Mouse (Mus musculus) hindbrain, embryonic 16.5 days (tissue): ENCODE measurements around the gene Ldlr. TPM values are rescaled to one million over a fixed set of nuclear protein-coding genes. Genes with fewer than 3 reads are reported as not detected.

Experiments used
- ATAC-seq: fragments of 200-750 bp; cut with Nextera tagmentation; 2 replicates; pipeline ENCODE4 v1.8.0; 2017; ENCODE audit warnings: moderate TSS enrichment, moderate library complexity
- H3K27ac ChIP-seq: fragments of 300-500 bp; sonication (generic); 2 replicates; pipeline ENCODE4 v1.5.1; 2014; ENCODE audit warnings: low read depth, mild to moderate bottlenecking, control low read depth, low read length, moderate library complexity
- H3K27me3 ChIP-seq: fragments of 300-500 bp; sonication (generic); replicated peaks from 2 replicates; pipeline ENCODE4 v1.6.1; 2014; ENCODE audit warnings: low read length; ENCODE audit not compliant: control insufficient read depth, insufficient read depth
- H3K36me3 ChIP-seq: fragments of 300-500 bp; sonication (generic); 2 replicates; pipeline ENCODE4 v1.6.1; 2014; ENCODE audit warnings: mild to moderate bottlenecking, low read length, moderate library complexity, mixed read lengths; ENCODE audit not compliant: control insufficient read depth, insufficient read depth
- H3K4me1 ChIP-seq: fragments of 300-500 bp; sonication (generic); 2 replicates; pipeline ENCODE4 v1.6.1; 2014; ENCODE audit warnings: low read depth, low read length; ENCODE audit not compliant: control insufficient read depth, insufficient read depth
- H3K4me2 ChIP-seq: fragments of 300-500 bp; sonication (generic); 2 replicates; pipeline ENCODE4 v1.6.1; 2014; ENCODE audit warnings: mild to moderate bottlenecking, low read length, control low read depth, moderate library complexity
- H3K4me3 ChIP-seq: fragments of 300-500 bp; sonication (generic); 2 replicates; pipeline ENCODE4 v1.5.1; 2014; ENCODE audit warnings: mild to moderate bottlenecking, low read length, control low read depth, moderate library complexity
- H3K9ac ChIP-seq: fragments of 300-500 bp; sonication (generic); 2 replicates; pipeline ENCODE4 v1.6.1; 2014; ENCODE audit warnings: low read depth, mild to moderate bottlenecking, control low read depth, low read length, moderate library complexity
- H3K9me3 ChIP-seq: fragments of 300-500 bp; sonication (generic); 2 replicates; pipeline ENCODE4 v1.6.1; 2014; ENCODE audit warnings: mild to moderate bottlenecking, low read length, moderate library complexity; ENCODE audit not compliant: control insufficient read depth
- WGBS: fragments of 180-500 bp; shearing (Covaris S2); extraction: QIAGEN DNeasy Blood & Tissue Kit; methylation state at CpG from one replicate; pipeline ENCODE4 v1.1.7; 2014; 5-methylcytosine and 5-hydroxymethylcytosine counted together
- polyA plus RNA-seq: library from polyadenylated mRNA; unstranded; fragments of >200 nt; fragmentation: Nextera tagmentation; extraction: Ambion mirVana; gene quantifications from 2 replicates; pipeline ENCODE4 v1.2.1, GENCODE M21; 2015

Ldlr gene
- polyA plus RNA-seq, 1 experiment from 2014 or later, result 15.6 TPM

DNA sequence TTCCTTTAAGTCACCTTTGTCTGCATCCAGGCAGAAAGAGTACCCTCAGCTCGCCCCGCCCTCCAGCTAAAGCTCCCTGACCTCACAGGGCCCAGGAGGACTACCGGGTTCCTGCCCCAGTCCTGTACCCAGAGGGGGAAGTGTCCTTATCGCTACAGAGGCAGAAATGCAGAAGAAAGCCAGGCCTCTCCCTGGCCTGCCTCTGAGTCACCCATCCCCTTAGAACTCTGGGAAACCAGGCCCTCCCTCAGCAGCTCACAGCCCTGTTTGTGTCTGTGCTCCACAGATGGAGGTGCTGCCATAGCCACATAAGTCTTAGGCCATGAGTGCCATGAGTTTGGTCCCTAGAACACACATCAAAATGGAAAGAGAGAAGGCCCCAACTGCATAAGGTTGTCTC lies 8.0 kb upstream of the Ldlr start:
- Histone ChIP-seq H3K4me2 (no peak overlapping the region), H3K9ac (no peak overlapping the region), H3K4me3 (no peak overlapping the region), H3K36me3 (no peaks in the 10 kb centered on the region), H3K4me1 (no peaks in the 10 kb centered on the region), H3K27me3 (no peaks in the 10 kb centered on the region), H3K9me3 (no peaks in the 10 kb centered on the region), H3K27ac (no peak overlapping the region)
- ATAC-seq, result peak; percentile 41; the same call in 1 of the 2 replicates
- 67% methylated on average over 4 of the region's 4 CpGs for WGBS

- Histone ChIP-seq H3K9ac (no peak overlapping the region), H3K27me3 (no peaks in the 10 kb centered on the region), H3K36me3 (no peaks in the 10 kb centered on the region), H3K9me3 (no peaks in the 10 kb centered on the region), H3K27ac (no peak overlapping the region), H3K4me3 (no peak overlapping the region), H3K4me2 (no peak overlapping the region), H3K4me1 (no peaks in the 10 kb centered on the region)
- 79% methylated on average over 2 of the region's 2 CpGs for WGBS
- no peak for ATAC-seq
Measured at GRCm38 (mm10) chr9:21717015-21717414, 6.3 kb upstream of the Ldlr start.

- no peak overlapping the region for H3K4me2 ChIP-seq
- peak overlapping the region; percentile 17; the same call in 1 of the 2 replicates for H3K9ac ChIP-seq
- no peaks in the 10 kb centered on the region for H3K36me3 ChIP-seq
- no peak overlapping the region for H3K4me3 ChIP-seq
- no peak overlapping the region for H3K27ac ChIP-seq
- peaks cover 10% of the 10 kb centered on the region for H3K4me1 ChIP-seq
- H3K9me3 ChIP-seq, result no peaks in the 10 kb centered on the region
- 78% methylated on average over 2 of the region's 2 CpGs for WGBS
- no peaks in the 10 kb centered on the region for H3K27me3 ChIP-seq
- ATAC-seq, result no peak
Measured at GRCm38 (mm10) chr9:21721036-21721435, 2.2 kb upstream of the Ldlr start.

DNA sequence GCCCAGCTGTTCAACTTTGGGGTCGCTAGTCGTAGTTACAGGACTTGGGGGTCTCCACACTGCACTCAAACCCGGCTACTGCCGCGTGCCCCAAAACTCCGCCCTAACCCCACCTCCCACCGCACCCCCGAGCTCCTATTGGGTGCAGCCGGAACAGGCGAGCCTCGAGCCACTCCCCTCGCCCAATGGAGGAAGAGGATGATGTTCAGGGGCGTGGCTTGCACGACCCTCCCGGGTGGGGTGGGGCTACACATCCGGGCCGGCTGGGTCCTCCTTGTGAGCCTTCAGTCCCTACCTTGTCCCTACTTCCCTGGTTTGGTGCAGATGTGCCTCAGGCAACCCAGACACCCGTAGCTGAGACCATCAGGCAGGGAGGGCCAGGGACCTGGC lies 859 bp downstream of the Ldlr start:
- Histone ChIP-seq H3K9ac (peak overlapping the region; percentile 87), H3K4me2 (peak overlapping the region; percentile 87), H3K4me3 (peak overlapping the region; percentile 78), H3K9me3 (no peaks in the 10 kb centered on the region), H3K36me3 (no peaks in the 10 kb centered on the region), H3K27ac (peak overlapping the region; percentile 96), H3K4me1 (peaks cover 18% of the 10 kb centered on the region), H3K27me3 (no peaks in the 10 kb centered on the region)
- 0% methylated on average over 18 of the region's 18 CpGs for WGBS
- ATAC-seq, result peak; percentile 97

DNA sequence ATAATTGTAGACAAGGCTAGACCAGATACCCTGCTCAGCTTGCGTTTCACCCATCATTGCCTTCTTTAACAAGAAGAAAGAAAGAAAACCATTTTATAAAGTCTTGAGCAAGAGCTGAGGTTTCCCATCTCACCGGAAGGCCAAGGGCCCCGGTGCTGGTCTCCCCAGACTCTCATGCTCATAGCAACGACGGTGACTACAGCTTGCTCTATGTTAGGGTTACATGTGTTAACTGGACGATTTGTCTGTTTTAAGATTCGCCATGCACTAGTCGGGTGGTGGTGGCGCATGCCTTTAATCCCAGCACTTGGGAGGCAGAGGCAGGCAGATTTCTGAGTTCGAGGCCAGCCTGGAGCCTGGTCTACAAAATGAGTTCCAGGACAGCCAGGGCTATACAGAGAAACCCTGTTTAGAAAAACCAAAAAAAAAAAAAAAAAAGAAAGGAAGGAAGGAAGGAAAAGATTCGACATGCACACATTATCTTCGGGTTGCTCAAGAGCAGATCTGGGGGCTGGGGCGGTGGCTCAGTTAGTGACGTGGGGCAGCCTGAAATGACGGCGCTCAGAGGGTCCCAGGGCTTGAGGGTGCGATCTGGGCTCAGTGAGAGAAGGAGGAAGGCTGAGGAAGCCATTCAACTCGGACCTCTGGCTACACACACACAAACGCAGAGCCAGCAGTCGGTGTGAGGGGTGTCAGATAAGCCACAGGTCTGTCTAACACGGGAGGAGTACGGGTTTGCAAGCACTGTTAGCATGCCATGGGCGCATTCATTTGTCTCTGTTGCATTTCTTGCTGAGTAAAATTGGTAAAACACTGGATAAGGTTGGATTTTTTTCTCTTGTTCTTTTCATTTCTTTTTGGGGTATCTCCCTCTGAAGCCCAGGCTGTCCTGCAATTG lies 2.2 kb downstream of the Ldlr start:
- WGBS, result 86% methylated on average over 23 of the region's 23 CpGs
- ATAC-seq, result no peak
- no peaks in the 10 kb centered on the region; the same call in 1 of the 2 replicates for H3K36me3 ChIP-seq
- no peaks in the 10 kb centered on the region for H3K9me3 ChIP-seq
- peaks cover 18% of the 10 kb centered on the region for H3K4me1 ChIP-seq
- H3K27me3 ChIP-seq, result no peaks in the 10 kb centered on the region
- H3K4me2 ChIP-seq, result peak overlapping the region; percentile 87
- H3K4me3 ChIP-seq, result peak overlapping the region; percentile 78
- peak overlapping the region; percentile 42 for H3K9ac ChIP-seq
- H3K27ac ChIP-seq, result no peak overlapping the region

GRCm38 (mm10) chr9:21726218-21726975 lies 3.1 kb downstream of the Ldlr start:
- H3K4me3 ChIP-seq, result no peak overlapping the region
- H3K27me3 ChIP-seq, result no peaks in the 10 kb centered on the region
- peak overlapping the region; percentile 3 for H3K9ac ChIP-seq
- H3K4me2 ChIP-seq, result peak overlapping the region; percentile 87
- H3K4me1 ChIP-seq, result peaks cover 18% of the 10 kb centered on the region
- WGBS, result 68% methylated on average over 14 of the region's 14 CpGs
- no peaks in the 10 kb centered on the region; the same call in 1 of the 2 replicates for H3K36me3 ChIP-seq
- 0 out of 2 replicates have a peak overlapping the region, but pooled peaks have one; percentile 18 for H3K27ac ChIP-seq
- H3K9me3 ChIP-seq, result no peaks in the 10 kb centered on the region
- no peak for ATAC-seq

- H3K27ac ChIP-seq, result no peak overlapping the region
- peaks cover 7% of the 10 kb centered on the region for H3K36me3 ChIP-seq
- H3K4me2 ChIP-seq, result no peak overlapping the region
- H3K4me3 ChIP-seq, result no peak overlapping the region
- H3K4me1 ChIP-seq, result peaks cover 15% of the 10 kb centered on the region
- no peaks in the 10 kb centered on the region for H3K27me3 ChIP-seq
- WGBS, result 91% methylated on average over 10 of the region's 10 CpGs
- no peaks in the 10 kb centered on the region for H3K9me3 ChIP-seq
- no peak for ATAC-seq
- H3K9ac ChIP-seq, result no peak overlapping the region
Measured at GRCm38 (mm10) chr9:21728261-21728832, 5.1 kb downstream of the Ldlr start.

- Histone ChIP-seq H3K4me1 (peaks cover 15% of the 10 kb centered on the region), H3K27ac (no peak overlapping the region), H3K4me2 (no peak overlapping the region), H3K9me3 (no peaks in the 10 kb centered on the region), H3K27me3 (no peaks in the 10 kb centered on the region), H3K36me3 (peaks cover 15% of the 10 kb centered on the region), H3K9ac (peak overlapping the region; percentile 17; the same call in 1 of the 2 replicates), H3K4me3 (no peak overlapping the region)
- no peak for ATAC-seq
- 78% methylated on average over 7 of the region's 7 CpGs for WGBS
Measured at GRCm38 (mm10) chr9:21729264-21729663, 6.0 kb downstream of the Ldlr start.

- H3K4me1 ChIP-seq, result no peaks in the 10 kb centered on the region
- no peak overlapping the region for H3K4me3 ChIP-seq
- ATAC-seq, result no peak
- no peak overlapping the region for H3K4me2 ChIP-seq
- WGBS, result 91% methylated on average over 9 of the region's 9 CpGs
- no peaks in the 10 kb centered on the region for H3K27me3 ChIP-seq
- no peaks in the 10 kb centered on the region for H3K9me3 ChIP-seq
- H3K9ac ChIP-seq, result no peak overlapping the region
- H3K36me3 ChIP-seq, result peaks cover 38% of the 10 kb centered on the region
- no peak overlapping the region for H3K27ac ChIP-seq
Measured at GRCm38 (mm10) chr9:21732288-21732687, 9.0 kb downstream of the Ldlr start.
